Mouse (Mus musculus) olfactory bulb, adult 2 months (tissue): ENCODE data around the gene Tigd4.

Experiments
- CTCF ChIP-seq: fragments of 200-500 bp; IDR thresholded peaks from 2 replicates; pipeline ENCODE4 v1.5.1; 2012; ENCODE audit warnings: low read depth, mild to moderate bottlenecking, low read length, moderate library complexity; ENCODE audit not compliant: insufficient read depth
- POLR2A ChIP-seq: fragments of 200-500 bp; IDR thresholded peaks from 2 replicates; pipeline ENCODE4 v1.6.1; 2012; ENCODE audit warnings: mild to moderate bottlenecking, low read depth, low read length, moderate library complexity; ENCODE audit not compliant: insufficient read depth

DNA sequence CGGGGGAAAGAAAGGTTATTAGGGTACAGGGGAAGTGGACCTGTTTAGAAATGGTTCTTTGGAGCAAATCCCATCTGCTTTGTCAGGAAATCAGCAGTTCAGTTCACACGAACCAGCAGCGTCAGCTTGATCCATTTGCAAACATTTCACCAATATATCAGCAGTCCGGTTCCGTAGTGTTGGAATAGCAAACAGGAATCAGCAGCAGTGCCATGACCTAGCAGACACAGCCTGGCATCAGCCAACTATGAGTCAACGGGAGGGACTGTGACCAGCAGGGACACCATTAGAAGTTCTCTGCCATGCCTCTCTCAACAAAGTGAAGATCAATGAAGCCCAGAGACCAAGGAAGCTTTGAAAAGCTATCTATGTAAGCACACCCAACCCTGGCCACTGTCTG, 26.4 kb downstream of the Tigd4 start:
- TF ChIP-seq POLR2A = no peak
- TF ChIP-seq CTCF = no peak
